ENCODE assay signal across 23 mouse cellular contexts in genomic region chr8:73328056-73328455, GRCm38 (mm10). TPM values are rescaled to one million over a fixed set of nuclear protein-coding genes. Genes with fewer than 3 reads are reported as not detected.
DNase-seq lines count a peak whose midpoint lies in the region; ATAC-seq lines count a peak whose summit lies in the region.
"Had no signal": no experiment of that assay in that cellular context is flagged by ENCODE, and none has a peak within 500 bp of the region (broad histone marks: within the 10 kb centered on the region; RNA-seq: fewer than 3 reads in every experiment).

No protein-coding gene starts in this region.

- peak; percentile 39 for DNase-seq in cerebellum, adult 9-10 months
- DNase-seq in cerebellum, adult 11-12 months = no peak
- DNase-seq in frontal cortex, postnatal 36 days (ENCODE audit: low spot score in 2 of 2) = no peak
- DNase-seq in midbrain, embryonic 14.5 days = peak; percentile 22
- peak; percentile 14 to 23 for DNase-seq in cerebellum, postnatal 36 days
- DNase-seq in liver, embryonic 11.5 days (ENCODE audit: low spot score) = no peak
- DNase-seq: gastrocnemius, adult 2 months; heart, postnatal 36 days; kidney, adult 18-20 months; kidney, postnatal 4 days; lung, embryonic 14.5 days; right cerebral cortex, postnatal 4 days; thymus, postnatal 25 days had no signal

- H3K36me3 ChIP-seq in midbrain, embryonic 14.5 days (ENCODE audit: control insufficient read depth, insufficient read depth, low read length) = peaks cover 7% of the 10 kb centered on the region; the same call in 1 of the 2 replicates
- H3K36me3 ChIP-seq in midbrain, embryonic 13.5 days = peaks cover 7% of the 10 kb centered on the region; the same call in 1 of the 2 replicates
- no peaks in the 10 kb centered on the region for H3K36me3 ChIP-seq in liver, embryonic 11.5 days (ENCODE audit: control insufficient read depth, insufficient read depth, low read length)
- H3K36me3 ChIP-seq: embryonic facial prominence, embryonic 12.5 days; heart, embryonic 15.5 days had no signal

- no peaks in the 10 kb centered on the region for H3K9me3 ChIP-seq in midbrain, embryonic 14.5 days (ENCODE audit: control insufficient read depth, low read length)
- no peaks in the 10 kb centered on the region for H3K9me3 ChIP-seq in midbrain, embryonic 13.5 days
- no peaks in the 10 kb centered on the region for H3K9me3 ChIP-seq in liver, embryonic 11.5 days (ENCODE audit: control insufficient read depth, low read length)
- H3K9me3 ChIP-seq: embryonic facial prominence, embryonic 12.5 days; heart, embryonic 15.5 days had no signal

- peaks cover 4% of the 10 kb centered on the region; the same call in 1 of the 2 replicates for H3K4me1 ChIP-seq in midbrain, embryonic 14.5 days (ENCODE audit: control insufficient read depth, insufficient read depth, low read length)
- peaks cover 5% of the 10 kb centered on the region; the same call in 1 of the 2 replicates for H3K4me1 ChIP-seq in midbrain, embryonic 13.5 days (replicated peaks)
- H3K4me1 ChIP-seq in liver, embryonic 11.5 days (replicated peaks; ENCODE audit: control insufficient read depth, insufficient read depth, low read length) = no peaks in the 10 kb centered on the region
- H3K4me1 ChIP-seq: embryonic facial prominence, embryonic 12.5 days; megakaryocyte, embryonic 14.5 days had no signal

- no peak overlapping the region for H3K4me2 ChIP-seq in midbrain, embryonic 14.5 days (ENCODE audit: low read length)
- H3K4me2 ChIP-seq in midbrain, embryonic 13.5 days (replicated peaks) = no peak overlapping the region
- H3K4me2 ChIP-seq in liver, embryonic 11.5 days = no peak overlapping the region
- H3K4me2 ChIP-seq: embryonic facial prominence, embryonic 12.5 days; heart, embryonic 15.5 days; lung, embryonic 14.5 days had no signal

- no peak overlapping the region for H3K27ac ChIP-seq in midbrain, embryonic 14.5 days (replicated peaks; ENCODE audit: low read depth, low read length)
- no peak overlapping the region for H3K27ac ChIP-seq in midbrain, embryonic 13.5 days
- no peak overlapping the region for H3K27ac ChIP-seq in liver, embryonic 11.5 days (ENCODE audit: low read depth, low read length)
- H3K27ac ChIP-seq: embryonic facial prominence, embryonic 12.5 days; gastrocnemius, adult 2 months; heart, embryonic 15.5 days; liver, embryonic 14.5 days had no signal

- 35% methylated on average over 3 of the region's 3 CpGs for WGBS in midbrain, embryonic 14.5 days
- WGBS in midbrain, embryonic 13.5 days = 49% methylated on average over 3 of the region's 3 CpGs
- 83% methylated on average over 3 of the region's 3 CpGs for WGBS in liver, embryonic 11.5 days

- no peak overlapping the region for H3K4me3 ChIP-seq in midbrain, embryonic 14.5 days (replicated peaks; ENCODE audit: low read depth, low read length)
- H3K4me3 ChIP-seq in midbrain, embryonic 13.5 days (replicated peaks) = no peak overlapping the region
- no peak overlapping the region for H3K4me3 ChIP-seq in liver, embryonic 11.5 days (ENCODE audit: low read depth, low read length)
- H3K4me3 ChIP-seq: embryonic facial prominence, embryonic 12.5 days; erythroblast, embryonic 14.5 days; gastrocnemius, adult 2 months; heart, embryonic 15.5 days; megakaryocyte, embryonic 14.5 days had no signal

- ATAC-seq in frontal cortex, adult (ENCODE audit: low TSS enrichment) = 0 out of 2 replicates have a peak, but pooled peaks have one; percentile 33
- ATAC-seq in midbrain, embryonic 14.5 days (ENCODE audit: low FRiP score, low TSS enrichment) = no peak
- no peak for ATAC-seq in midbrain, embryonic 13.5 days
- no peak for ATAC-seq in liver, embryonic 11.5 days (replicated peaks; ENCODE audit: low FRiP score)
- ATAC-seq: CD4-positive, CD25-positive, alpha-beta regulatory T cell, adult 4 months; inflammation-experienced regulatory T-cells, adult 6 months; midbrain, embryonic 16.5 days had no signal

- no peaks in the 10 kb centered on the region for H3K27me3 ChIP-seq in midbrain, embryonic 14.5 days (ENCODE audit: control insufficient read depth, insufficient read depth, low read length)
- H3K27me3 ChIP-seq in midbrain, embryonic 13.5 days = no peaks in the 10 kb centered on the region
- H3K27me3 ChIP-seq in liver, embryonic 11.5 days (replicated peaks; ENCODE audit: control insufficient read depth, insufficient read depth, low read length) = no peaks in the 10 kb centered on the region
- H3K27me3 ChIP-seq: embryonic facial prominence, embryonic 12.5 days; heart, embryonic 15.5 days; megakaryocyte, embryonic 14.5 days had no signal

- no peak overlapping the region for H3K9ac ChIP-seq in midbrain, embryonic 14.5 days (replicated peaks; ENCODE audit: low read length)
- H3K9ac ChIP-seq in midbrain, embryonic 13.5 days (replicated peaks) = no peak overlapping the region
- H3K9ac ChIP-seq in liver, embryonic 11.5 days (ENCODE audit: low read depth, low read length) = no peak overlapping the region
- H3K9ac ChIP-seq: embryonic facial prominence, embryonic 12.5 days; heart, embryonic 15.5 days; liver, embryonic 14.5 days; lung, embryonic 14.5 days had no signal

RNA-seq across cellular contexts. Expression of gene Large1, which starts 25.3 kb away (rescaled TPM):
- 23.0 and 23.9 TPM in 2 replicates for polyA plus RNA-seq in midbrain, embryonic 14.5 days (2014; fragmentation: Nextera tagmentation; extraction: Ambion mirVana)
- polyA plus RNA-seq in midbrain, embryonic 13.5 days (2015; fragmentation: Nextera tagmentation; extraction: Ambion mirVana) = 9.9 and 11.9 TPM in 2 replicates
- polyA plus RNA-seq in liver, embryonic 11.5 days (2014; fragmentation: Nextera tagmentation; extraction: Ambion mirVana) = 4.1 and 4.2 TPM in 2 replicates
- polyA plus RNA-seq: erythroblast, embryonic 14.5 days had no signal

Comparison
In these comparisons a context has a peak if more than half of its experiments do, and no peak if none do; other contexts are left out.
1. DNase-seq: peak in cerebellum, adult 9-10 months (single experiment), midbrain, embryonic 14.5 days (single experiment) and cerebellum, postnatal 36 days (2 of 2); none in cerebellum, adult 11-12 months (single experiment), frontal cortex, postnatal 36 days (0 of 2) and liver, embryonic 11.5 days (single experiment).